Mouse (Mus musculus): ENCODE measurements at regions not wholly inside any gene's neighbourhood (a gene's known extent, or its start where the extent isn't known, plus 50 kb on each side); places are given as distances from the start of the nearest gene placed in this dataset.

- Histone ChIP-seq H3K9me3 (no peaks in the 10 kb centered on the region), H3K27me3 (no peaks in the 10 kb centered on the region), H3K4me3 (no peak overlapping the region), H3K9ac (no peak overlapping the region), H3K4me1 (replicated peaks) (peaks cover 16% of the 10 kb centered on the region), H3K36me3 (no peaks in the 10 kb centered on the region), H3K27ac (replicated peaks) (no peak overlapping the region), H3K4me2 (no peak overlapping the region)
- 88% methylated on average over 1 of the region's 1 CpGs for WGBS
- no peak for ATAC-seq (ENCODE audit: low read depth)
These were observed 280.0 kb upstream of the Tbc1d5 start for GRCm38 (mm10) chr17:51459119-51459518.

GRCm38 (mm10) chr17:51415746-51416145 lies 236.6 kb upstream of the Tbc1d5 start:
- no peak for ATAC-seq (ENCODE audit: low read depth)

GRCm38 (mm10) chr17:51414304-51414703 lies 235.2 kb upstream of the Tbc1d5 start:
- Histone ChIP-seq H3K9me3 (no peaks in the 10 kb centered on the region; the same call in 1 of the 2 replicates), H3K4me2 (no peak overlapping the region), H3K36me3 (no peaks in the 10 kb centered on the region), H3K27ac (replicated peaks) (no peak overlapping the region), H3K4me1 (replicated peaks) (no peaks in the 10 kb centered on the region), H3K9ac (no peak overlapping the region), H3K4me3 (no peak overlapping the region), H3K27me3 (no peaks in the 10 kb centered on the region)
- no peak for ATAC-seq (ENCODE audit: low read depth)
- 81% methylated on average over 4 of the region's 4 CpGs for WGBS

More at GRCm38 (mm10) chr17:51415746-51416145, 236.6 kb upstream of the Tbc1d5 start:
- no peaks in the 10 kb centered on the region for H3K36me3 ChIP-seq
- H3K4me3 ChIP-seq = no peak overlapping the region
- H3K27me3 ChIP-seq = no peaks in the 10 kb centered on the region
- H3K4me2 ChIP-seq = no peak overlapping the region
- H3K9ac ChIP-seq = no peak overlapping the region
- 90% methylated on average over 6 of the region's 6 CpGs for WGBS
- H3K4me1 ChIP-seq (replicated peaks) = no peaks in the 10 kb centered on the region
- no peaks in the 10 kb centered on the region; the same call in 1 of the 2 replicates for H3K9me3 ChIP-seq
- H3K27ac ChIP-seq (replicated peaks) = no peak overlapping the region

GRCm38 (mm10) chr17:51413741-51414140 lies 234.6 kb upstream of the Tbc1d5 start:
- no peak for ATAC-seq (ENCODE audit: low read depth)
- Histone ChIP-seq H3K9me3 (no peaks in the 10 kb centered on the region; the same call in 1 of the 2 replicates), H3K27ac (replicated peaks) (no peak overlapping the region), H3K4me1 (replicated peaks) (no peaks in the 10 kb centered on the region), H3K9ac (no peak overlapping the region), H3K27me3 (no peaks in the 10 kb centered on the region), H3K36me3 (no peaks in the 10 kb centered on the region), H3K4me2 (no peak overlapping the region), H3K4me3 (no peak overlapping the region)

GRCm38 (mm10) chr17:51411545-51412094 lies 232.5 kb upstream of the Tbc1d5 start:
- H3K27ac ChIP-seq (replicated peaks) = no peak overlapping the region
- 78% methylated on average over 12 of the region's 12 CpGs for WGBS
- H3K4me3 ChIP-seq = no peak overlapping the region
- no peak overlapping the region for H3K9ac ChIP-seq
- no peak overlapping the region for H3K4me2 ChIP-seq
- no peaks in the 10 kb centered on the region for H3K4me1 ChIP-seq (replicated peaks)
- no peaks in the 10 kb centered on the region for H3K36me3 ChIP-seq
- no peak for ATAC-seq (ENCODE audit: low read depth)
- no peaks in the 10 kb centered on the region; the same call in 1 of the 2 replicates for H3K9me3 ChIP-seq
- H3K27me3 ChIP-seq = no peaks in the 10 kb centered on the region

- H3K27ac ChIP-seq (replicated peaks) = no peak overlapping the region
- 71% methylated on average over 5 of the region's 5 CpGs for WGBS
- no peaks in the 10 kb centered on the region; the same call in 1 of the 2 replicates for H3K9me3 ChIP-seq
- H3K4me1 ChIP-seq (replicated peaks) = no peaks in the 10 kb centered on the region
- no peak overlapping the region for H3K4me2 ChIP-seq
- H3K36me3 ChIP-seq = no peaks in the 10 kb centered on the region
- no peak for ATAC-seq (ENCODE audit: low read depth)
- no peak overlapping the region for H3K4me3 ChIP-seq
- no peaks in the 10 kb centered on the region for H3K27me3 ChIP-seq
- H3K9ac ChIP-seq = no peak overlapping the region
These were observed 229.7 kb upstream of the Tbc1d5 start for GRCm38 (mm10) chr17:51408894-51409293.

- no peaks in the 10 kb centered on the region for H3K36me3 ChIP-seq
- no peak for ATAC-seq (ENCODE audit: low read depth)
- H3K4me2 ChIP-seq = no peak overlapping the region
- 56% methylated on average over 3 of the region's 3 CpGs for WGBS
- H3K27ac ChIP-seq (replicated peaks) = no peak overlapping the region
- H3K27me3 ChIP-seq = no peaks in the 10 kb centered on the region
- H3K4me3 ChIP-seq = no peak overlapping the region
- H3K9me3 ChIP-seq = no peaks in the 10 kb centered on the region; the same call in 1 of the 2 replicates
- no peak overlapping the region for H3K9ac ChIP-seq
- H3K4me1 ChIP-seq (replicated peaks) = no peaks in the 10 kb centered on the region
These were observed 229.2 kb upstream of the Tbc1d5 start for GRCm38 (mm10) chr17:51408367-51408766.

- H3K4me3 ChIP-seq = no peak overlapping the region
- H3K27ac ChIP-seq (replicated peaks) = no peak overlapping the region
- no peaks in the 10 kb centered on the region for H3K9me3 ChIP-seq
- H3K9ac ChIP-seq = no peak overlapping the region
- no peak overlapping the region for H3K4me2 ChIP-seq
- no peaks in the 10 kb centered on the region for H3K4me1 ChIP-seq (replicated peaks)
- no peak for ATAC-seq (ENCODE audit: low read depth)
- WGBS = 87% methylated on average over 4 of the region's 4 CpGs
- H3K27me3 ChIP-seq = no peaks in the 10 kb centered on the region
- no peaks in the 10 kb centered on the region for H3K36me3 ChIP-seq
These were observed 227.9 kb upstream of the Tbc1d5 start for GRCm38 (mm10) chr17:51407046-51407445.

GRCm38 (mm10) chr17:51405059-51405458 lies 225.9 kb upstream of the Tbc1d5 start:
- Histone ChIP-seq H3K4me1 (replicated peaks) (no peaks in the 10 kb centered on the region), H3K36me3 (no peaks in the 10 kb centered on the region), H3K9me3 (no peaks in the 10 kb centered on the region), H3K4me3 (no peak overlapping the region), H3K9ac (no peak overlapping the region), H3K27ac (replicated peaks) (no peak overlapping the region), H3K27me3 (no peaks in the 10 kb centered on the region), H3K4me2 (no peak overlapping the region)
- ATAC-seq (ENCODE audit: low read depth) = no peak
- 83% methylated on average over 3 of the region's 3 CpGs for WGBS

- H3K9me3 ChIP-seq = no peaks in the 10 kb centered on the region
- no peak for ATAC-seq (ENCODE audit: low read depth)
- no peaks in the 10 kb centered on the region for H3K27me3 ChIP-seq
- no peaks in the 10 kb centered on the region for H3K36me3 ChIP-seq
- no peak overlapping the region for H3K4me3 ChIP-seq
- no peak overlapping the region for H3K4me2 ChIP-seq
- 83% methylated on average over 7 of the region's 7 CpGs for WGBS
- peaks cover 9% of the 10 kb centered on the region for H3K4me1 ChIP-seq (replicated peaks)
- H3K27ac ChIP-seq (replicated peaks) = no peak overlapping the region
- H3K9ac ChIP-seq = no peak overlapping the region
These were observed 218.8 kb upstream of the Tbc1d5 start for GRCm38 (mm10) chr17:51397973-51398372.

GRCm38 (mm10) chr17:51393771-51394221 lies 214.6 kb upstream of the Tbc1d5 start:
- no peak overlapping the region for H3K4me3 ChIP-seq
- no peaks in the 10 kb centered on the region for H3K27me3 ChIP-seq
- no peak overlapping the region for H3K4me2 ChIP-seq
- ATAC-seq (ENCODE audit: low read depth) = no peak
- no peak overlapping the region for H3K27ac ChIP-seq (replicated peaks)
- no peaks in the 10 kb centered on the region for H3K36me3 ChIP-seq
- 47% methylated on average over 11 of the region's 11 CpGs for WGBS
- no peaks in the 10 kb centered on the region for H3K9me3 ChIP-seq
- no peak overlapping the region for H3K9ac ChIP-seq
- peaks cover 8% of the 10 kb centered on the region for H3K4me1 ChIP-seq (replicated peaks)

GRCm38 (mm10) chr17:51391871-51392270 lies 212.7 kb upstream of the Tbc1d5 start:
- Histone ChIP-seq H3K27me3 (no peaks in the 10 kb centered on the region), H3K9me3 (no peaks in the 10 kb centered on the region), H3K27ac (replicated peaks) (no peak overlapping the region), H3K4me1 (replicated peaks) (peaks cover 4% of the 10 kb centered on the region), H3K4me2 (no peak overlapping the region), H3K36me3 (no peaks in the 10 kb centered on the region), H3K4me3 (no peak overlapping the region), H3K9ac (no peak overlapping the region)
- WGBS = 93% methylated on average over 10 of the region's 10 CpGs
- ATAC-seq (ENCODE audit: low read depth) = no peak

- no peak overlapping the region for H3K9ac ChIP-seq
- H3K4me2 ChIP-seq = no peak overlapping the region
- H3K9me3 ChIP-seq = no peaks in the 10 kb centered on the region
- 71% methylated on average over 6 of the region's 6 CpGs for WGBS
- H3K27me3 ChIP-seq = no peaks in the 10 kb centered on the region
- no peaks in the 10 kb centered on the region for H3K4me1 ChIP-seq (replicated peaks)
- no peaks in the 10 kb centered on the region for H3K36me3 ChIP-seq
- ATAC-seq (ENCODE audit: low read depth) = no peak
- no peak overlapping the region for H3K4me3 ChIP-seq
- no peak overlapping the region for H3K27ac ChIP-seq (replicated peaks)
These were observed 203.4 kb upstream of the Tbc1d5 start for GRCm38 (mm10) chr17:51382552-51382951.
